Mouse (Mus musculus): Measurements from ENCODE around the gene Lpcat1.
A peak's percentile ranks its signal among the peaks of the same experiment; 100 is the strongest.

The Lpcat1 gene

GRCm38 (mm10) chr13:73482476-73482875 lies 15.5 kb downstream of the Lpcat1 start:
- no peak for DNase-seq

DNA sequence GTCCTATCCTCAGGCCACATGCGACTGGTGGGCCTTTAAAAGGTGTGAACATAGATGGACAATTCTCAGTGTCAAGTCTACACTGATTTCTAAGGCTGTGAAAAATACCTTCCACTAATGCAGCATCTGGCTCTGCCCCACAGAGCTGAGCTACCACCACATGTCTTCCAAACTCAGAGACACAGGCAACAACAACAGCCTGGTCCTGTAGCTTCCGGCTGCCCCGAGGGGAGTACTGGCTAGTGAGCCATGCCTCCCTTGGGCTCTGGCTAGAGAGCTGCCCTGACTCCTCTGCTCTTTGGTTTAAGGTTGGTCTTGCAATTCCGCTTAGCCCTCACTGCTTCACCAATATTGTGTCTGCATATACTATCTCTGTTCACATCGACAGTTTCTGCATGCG lies 16.3 kb downstream of the Lpcat1 start:
- DNase-seq: no peak

GRCm38 (mm10) chr13:73484171-73484570 lies 17.2 kb downstream of the Lpcat1 start:
- no peak for DNase-seq

- no peak for DNase-seq
Observed at GRCm38 (mm10) chr13:73488105-73488504, 21.1 kb downstream of the Lpcat1 start.

- no peak for DNase-seq
Observed at GRCm38 (mm10) chr13:73488707-73489106, 21.7 kb downstream of the Lpcat1 start.

GRCm38 (mm10) chr13:73489986-73490385 lies 23.0 kb downstream of the Lpcat1 start:
- DNase-seq: no peak

GRCm38 (mm10) chr13:73490564-73491170 lies 23.7 kb downstream of the Lpcat1 start:
- no peak for DNase-seq

DNA sequence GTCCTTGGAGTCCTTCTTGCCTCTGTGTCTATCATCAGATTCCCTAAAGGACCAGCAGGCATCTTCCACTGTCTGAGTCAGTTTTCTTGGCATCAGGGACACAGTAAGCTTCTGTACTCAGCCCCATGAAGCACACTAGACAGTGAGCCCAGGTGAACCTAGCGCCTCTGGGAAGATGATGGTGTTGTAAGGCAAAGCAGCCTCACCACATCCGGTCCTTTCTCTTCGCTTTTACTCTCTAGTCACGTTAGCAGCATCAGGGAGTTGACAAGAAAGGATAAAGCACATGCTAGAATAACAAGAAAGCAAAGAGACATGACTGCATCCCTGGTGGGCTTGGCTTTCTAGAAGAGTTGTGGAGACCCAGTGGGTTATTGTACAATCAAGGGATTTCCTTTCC lies 26.2 kb downstream of the Lpcat1 start:
- DNase-seq: no peak

DNA sequence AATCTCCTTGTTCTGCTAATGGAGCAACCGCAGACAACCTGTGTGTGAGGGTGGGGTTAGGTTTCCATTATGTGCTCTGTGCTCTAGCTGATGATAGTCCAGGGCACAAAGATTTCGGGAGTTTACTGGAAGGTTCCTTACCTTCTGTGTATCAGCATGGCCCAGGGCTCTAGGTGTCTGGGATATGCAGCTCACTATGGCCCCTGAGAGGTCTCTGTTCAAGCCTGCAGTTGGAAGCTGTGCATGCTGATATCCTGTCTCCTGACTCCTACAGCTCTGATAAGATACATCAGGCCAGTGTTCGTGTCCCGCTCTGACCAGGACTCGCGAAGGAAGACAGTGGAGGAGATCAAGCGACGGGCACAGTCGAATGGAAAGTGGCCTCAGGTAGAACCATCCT lies 27.5 kb downstream of the Lpcat1 start:
- DNase-seq: no peak

DNA sequence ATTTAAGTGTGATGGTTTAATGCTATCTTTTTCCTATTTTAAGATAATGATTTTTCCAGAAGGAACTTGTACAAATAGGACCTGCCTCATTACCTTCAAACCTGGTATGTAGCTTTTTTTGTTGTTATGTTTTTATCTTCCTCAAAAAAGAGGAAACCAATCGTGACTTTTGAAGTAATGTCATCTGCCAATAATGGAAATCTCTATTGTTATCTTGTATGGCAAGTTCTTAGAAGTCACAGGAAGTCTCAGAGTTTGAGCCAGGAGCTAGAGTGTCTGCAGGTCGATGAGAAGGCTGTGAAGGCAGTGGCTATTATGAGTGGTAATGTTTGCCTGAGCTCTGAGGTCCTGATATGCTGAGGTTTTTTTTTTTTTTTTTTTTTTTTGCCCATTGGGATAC lies 29.1 kb downstream of the Lpcat1 start:
- DNase-seq: no peak

- DNase-seq: no peak
Observed at GRCm38 (mm10) chr13:73499893-73500604, 33.1 kb downstream of the Lpcat1 start.

GRCm38 (mm10) chr13:73502719-73503118 lies 35.7 kb downstream of the Lpcat1 start:
- DNase-seq: no peak

- peak; percentile 81 for DNase-seq
Observed at GRCm38 (mm10) chr13:73505686-73506467, 38.9 kb downstream of the Lpcat1 start.

GRCm38 (mm10) chr13:73508817-73509550 lies 42.0 kb downstream of the Lpcat1 start:
- peak; percentile 58 for DNase-seq

- no peak for DNase-seq
Observed at GRCm38 (mm10) chr13:73509869-73510268, 42.9 kb downstream of the Lpcat1 start.

GRCm38 (mm10) chr13:73512776-73513673 lies 46.0 kb downstream of the Lpcat1 start:
- peak; percentile 84 for DNase-seq

DNA sequence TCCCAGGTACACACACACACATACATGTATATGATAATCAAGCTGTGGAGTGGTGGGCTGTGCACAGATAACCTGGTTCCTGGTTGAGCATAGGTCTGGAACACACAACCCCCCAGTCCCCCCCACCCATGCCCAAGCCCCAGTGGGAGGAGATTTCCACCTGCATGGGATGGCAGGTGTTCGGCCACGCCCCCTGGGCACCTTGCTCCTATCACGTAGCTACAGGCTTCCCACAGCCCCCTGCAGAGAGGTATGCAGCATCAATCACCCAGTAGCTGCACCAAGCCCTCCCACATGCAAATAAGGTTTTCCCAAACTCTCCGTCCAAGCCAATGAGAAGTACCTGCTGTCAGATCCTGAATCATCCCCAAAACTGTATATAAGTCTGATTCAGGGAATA lies 49.9 kb downstream of the Lpcat1 start:
- DNase-seq: no peak

DNA sequence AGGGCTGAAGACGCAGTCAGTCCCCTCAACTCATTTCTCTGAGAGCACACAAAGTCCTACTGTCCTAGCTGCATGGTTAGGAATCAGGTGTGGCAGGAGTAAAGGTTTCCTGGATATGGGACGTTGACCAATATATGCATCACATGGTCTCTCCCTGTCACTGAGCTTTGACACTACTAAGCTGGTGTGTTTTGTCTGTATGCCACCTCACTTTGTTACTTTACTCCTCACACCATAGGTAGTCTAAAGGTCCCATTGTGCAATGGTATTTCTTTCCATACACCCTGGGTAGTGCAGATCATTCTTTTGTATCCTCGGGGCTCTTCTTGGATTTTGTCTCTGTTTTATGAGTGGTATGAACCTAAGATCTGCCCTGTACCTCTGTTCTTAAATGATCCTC lies 66.7 kb downstream of the Lpcat1 start:
- no peak for DNase-seq

DNA sequence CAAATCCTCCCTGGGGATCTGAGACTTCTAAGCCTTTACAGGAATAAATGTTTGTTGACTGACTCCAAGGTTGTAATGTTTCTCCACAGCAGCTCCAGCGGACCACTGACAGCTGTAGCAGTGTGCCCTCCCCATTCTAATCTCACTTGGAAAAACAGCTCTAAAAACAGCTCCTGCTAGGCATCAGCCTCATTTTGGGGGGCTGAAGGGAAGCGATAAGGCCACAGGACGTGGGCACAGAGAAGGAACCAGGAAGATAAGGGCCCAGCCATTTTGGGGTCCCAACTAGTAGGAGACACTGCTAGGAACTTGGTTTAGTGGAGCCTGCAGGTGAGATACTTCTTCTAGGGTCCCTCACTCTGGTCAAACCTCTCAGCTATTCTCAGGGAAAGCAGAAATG lies 68.3 kb downstream of the Lpcat1 start:
- no peak for DNase-seq

- DNase-seq: peak; percentile 77
Observed at GRCm38 (mm10) chr13:73536403-73536821, 69.4 kb downstream of the Lpcat1 start, which contains the start of gene Slc6a3. Gene Slc6a3, plus strand, starts transcription at chr13:73536747.

GRCm38 (mm10) chr13:73536824-73537223 lies 69.8 kb downstream of the Lpcat1 start:
- no peak for DNase-seq

GRCm38 (mm10) chr13:73564201-73564600 lies 97.2 kb downstream of the Lpcat1 start:
- no peak for DNase-seq
